Mouse (Mus musculus) frontal cortex, adult 2 months (tissue): ENCODE measurements around the gene Telo2. TPM values are rescaled to one million over a fixed set of nuclear protein-coding genes. Genes with fewer than 3 reads are reported as not detected.

ENCODE experiments used
- DNase-seq, 2 experiments: peaks; one replicate each; pipeline ENCODE4 v3.0.0; 2022; ENCODE audit warnings: low spot score in 1 of 2; ENCODE audit errors: extremely low spot score in 1 of 2
- polyA plus RNA-seq: library from polyadenylated mRNA; depleted of rRNA; stranded (reverse); fragments of >200 nt; gene quantifications from 2 replicates; pipeline ENCODE4 v1.2.3, GENCODE M21; 2012; rRNA removed

The Telo2 gene
- polyA plus RNA-seq, 1 experiment: 27.2 TPM

DNA sequence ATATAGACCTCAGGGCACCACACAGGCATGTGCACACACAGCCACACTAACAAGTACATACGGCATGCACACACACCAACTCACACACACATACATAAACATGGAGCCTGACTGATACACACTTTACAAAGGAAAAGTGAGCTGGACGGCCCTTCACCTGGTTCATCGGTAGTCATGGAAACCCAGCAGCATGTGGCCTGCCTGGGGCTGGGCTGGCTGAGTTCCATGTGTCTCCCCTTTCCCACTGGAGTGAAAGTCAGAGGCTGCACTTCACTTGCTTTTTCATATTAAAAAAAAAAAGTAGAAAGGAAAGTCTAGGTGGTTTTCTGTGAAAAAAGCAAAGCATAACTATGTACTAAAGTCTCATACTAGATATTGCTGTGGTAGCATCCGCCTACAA lies 52.5 kb downstream of the Telo2 start:
- DNase-seq: no peak

DNA sequence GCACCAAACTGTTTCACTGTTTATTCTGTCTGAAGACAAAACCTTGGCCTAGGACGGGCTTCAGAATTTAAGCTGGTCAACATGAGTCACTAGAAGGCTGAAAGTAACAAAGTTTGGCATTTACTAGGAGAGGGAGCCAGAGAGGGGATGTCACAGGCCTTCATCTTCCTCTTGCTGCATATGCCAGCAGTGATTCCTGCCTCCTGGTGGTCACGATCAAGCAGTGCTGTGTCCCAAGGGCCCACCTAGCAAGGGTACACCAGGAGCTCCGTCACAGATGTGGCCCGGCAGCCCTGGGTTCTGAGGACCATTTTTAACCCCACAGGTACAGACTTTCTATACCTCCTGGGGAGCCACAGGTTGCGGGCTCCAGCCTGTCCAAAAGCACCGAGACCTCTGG lies 58.7 kb downstream of the Telo2 start:
- no peak for DNase-seq

- peak in 1 of 2 experiments; percentile 32 for DNase-seq
Measured at GRCm38 (mm10) chr17:25053274-25053673, 62.5 kb downstream of the Telo2 start.

Other genes starting within 250 kb of the Telo2 start
- gene Igfals, start 250.0 kb downstream of the Telo2 start, polyA plus RNA-seq: 0.06 and 0.16 TPM in 2 replicates
- gene Nubp2, start 229.6 kb downstream of the Telo2 start, polyA plus RNA-seq: 29.0 and 31.4 TPM in 2 replicates
- gene Spsb3, start 229.3 kb downstream of the Telo2 start, polyA plus RNA-seq: 69.1 and 78.1 TPM in 2 replicates
- 63.7 and 67.9 TPM in 2 replicates for gene Eme2, start 220.9 kb downstream of the Telo2 start, polyA plus RNA-seq
- gene Mrps34, start 220.9 kb downstream of the Telo2 start, polyA plus RNA-seq: 111 and 127 TPM in 2 replicates
- 76.8 and 81.6 TPM in 2 replicates for gene Nme3, start 219.5 kb downstream of the Telo2 start, polyA plus RNA-seq
- 325 and 357 TPM in 2 replicates for gene Mapk8ip3, start 179.0 kb downstream of the Telo2 start, polyA plus RNA-seq
- 4.6 and 6.3 TPM in 2 replicates for gene Jpt2, start 155.3 kb downstream of the Telo2 start, polyA plus RNA-seq
- 21.5 and 22.2 TPM in 2 replicates for gene Cramp1l, start 100.2 kb downstream of the Telo2 start, polyA plus RNA-seq
- gene Ift140, start 99.9 kb downstream of the Telo2 start, polyA plus RNA-seq: 19.0 and 23.6 TPM in 2 replicates
- gene Tmem204, start 32.4 kb downstream of the Telo2 start, polyA plus RNA-seq: 16.2 and 16.3 TPM in 2 replicates
- 0.08 and 0.16 TPM in 2 replicates for gene Ptx4, start 4.8 kb upstream of the Telo2 start, polyA plus RNA-seq
- gene Clcn7, start 17.4 kb upstream of the Telo2 start, polyA plus RNA-seq: 45.6 and 51.4 TPM in 2 replicates
- 0.04 TPM in 1 of 2 replicates, not detected in the other for gene Ccdc154, start 46.5 kb upstream of the Telo2 start, polyA plus RNA-seq
- not detected in 2 replicates for gene Gm38655, start 59.5 kb upstream of the Telo2 start, polyA plus RNA-seq
- gene BC003965, start 68.6 kb upstream of the Telo2 start, polyA plus RNA-seq: 21.9 and 23.4 TPM in 2 replicates
- 41.1 and 42.1 TPM in 2 replicates for gene Unkl, start 72.4 kb upstream of the Telo2 start, polyA plus RNA-seq
- gene Gnptg, start 124.2 kb upstream of the Telo2 start, polyA plus RNA-seq: 126 and 128 TPM in 2 replicates
- gene Tsr3, start 124.2 kb upstream of the Telo2 start, polyA plus RNA-seq: 33.9 and 41.4 TPM in 2 replicates
- gene Baiap3, start 140.4 kb upstream of the Telo2 start, polyA plus RNA-seq: 12.5 and 18.6 TPM in 2 replicates
- gene Ube2i, start 158.7 kb upstream of the Telo2 start, polyA plus RNA-seq: 265 and 295 TPM in 2 replicates
- gene Prss34, start 182.4 kb upstream of the Telo2 start, polyA plus RNA-seq: not detected in 2 replicates
- not detected in 2 replicates for gene Prss28, start 192.7 kb upstream of the Telo2 start, polyA plus RNA-seq
- not detected in 2 replicates for gene Prss29, start 202.7 kb upstream of the Telo2 start, polyA plus RNA-seq
- gene Tpsab1, start 229.6 kb upstream of the Telo2 start, polyA plus RNA-seq: not detected in 2 replicates